Mouse (Mus musculus): ENCODE data around the gene Napepld.
A peak's percentile ranks its signal among the peaks of the same experiment; 100 is the strongest.
"Not testable (repeated sequence)": the region's sequence is repeated elsewhere in the genome, so short reads cannot be mapped to it uniquely, and the experiment has no call there.

Gene Napepld

DNA sequence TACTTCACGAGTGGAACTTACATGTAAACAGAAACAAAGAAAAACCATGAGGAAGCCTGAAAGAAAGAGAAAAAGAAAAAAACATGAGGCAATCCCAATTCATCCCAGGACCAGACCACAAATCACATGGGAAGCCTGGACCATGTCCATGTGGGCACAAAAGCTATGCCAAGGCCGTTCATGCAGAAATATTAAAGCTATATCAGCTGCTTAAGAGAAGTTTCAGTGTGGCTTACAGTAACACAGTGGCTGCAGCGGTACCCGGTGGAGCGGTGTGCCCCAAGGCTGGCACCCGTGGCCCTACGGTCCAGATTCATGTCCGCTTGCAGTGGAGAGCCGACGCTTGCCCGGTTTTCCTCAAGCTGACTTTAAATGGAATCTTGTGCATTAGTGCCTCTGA lies 38.1 kb downstream of the Napepld start:
- no peak for DNase-seq

DNA sequence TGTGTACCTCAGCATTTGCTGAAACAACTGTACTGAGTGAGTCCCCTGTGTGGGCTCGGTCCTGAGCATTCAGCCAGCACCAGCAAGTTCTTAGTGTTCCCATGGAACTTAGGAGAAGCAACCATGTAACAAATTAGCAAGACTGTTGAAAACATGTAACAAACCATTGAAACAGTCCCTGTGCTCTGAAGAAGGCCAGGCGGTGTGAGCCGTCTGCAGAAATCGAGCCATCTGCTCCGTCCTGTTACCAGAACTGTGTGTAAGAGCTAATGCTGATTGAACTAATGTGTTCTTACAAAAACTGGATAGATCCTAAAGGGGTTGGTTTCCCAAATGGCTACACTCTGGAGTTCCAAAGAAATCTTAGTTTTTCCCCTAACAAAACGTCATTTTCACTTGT lies 40.3 kb downstream of the Napepld start:
- DNase-seq = no peak

DNA sequence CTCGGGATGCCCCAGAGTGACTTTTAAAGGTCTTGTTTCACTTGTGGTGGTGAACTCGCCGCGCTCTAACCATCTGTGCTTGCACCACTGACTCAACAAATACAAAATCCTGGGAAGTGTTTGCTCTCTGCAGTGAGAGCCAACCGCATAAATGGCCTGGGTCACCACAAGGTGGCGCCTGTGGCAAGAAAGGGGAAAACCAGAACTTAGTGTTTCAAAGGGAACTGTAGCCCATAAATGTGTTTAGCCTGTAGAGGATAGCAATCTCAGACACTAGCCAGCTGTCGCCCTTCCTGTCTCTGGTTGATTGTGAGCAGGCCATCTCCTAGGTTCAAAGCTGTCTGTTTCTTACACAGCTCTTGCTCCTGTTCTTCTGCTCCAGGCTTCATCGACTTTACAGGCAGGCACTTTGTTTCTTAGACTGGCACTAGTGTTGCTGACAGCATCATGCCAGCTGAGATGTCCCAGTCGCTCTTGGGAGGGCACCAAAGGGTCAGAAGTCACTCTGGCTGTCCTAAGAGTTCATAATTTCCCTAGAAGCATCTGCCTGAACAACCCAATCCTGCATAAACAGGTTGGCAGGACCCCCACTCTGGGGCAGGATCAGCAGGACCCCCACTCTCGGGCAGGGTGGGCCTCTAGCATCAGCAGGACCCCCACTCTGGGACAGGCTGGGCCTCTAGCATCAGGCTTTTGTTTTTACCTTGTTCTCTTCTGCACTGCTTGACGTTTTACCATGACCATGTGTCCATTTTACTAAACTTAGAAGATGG lies 42.4 kb downstream of the Napepld start:
- peak; percentile 89 for DNase-seq

DNA sequence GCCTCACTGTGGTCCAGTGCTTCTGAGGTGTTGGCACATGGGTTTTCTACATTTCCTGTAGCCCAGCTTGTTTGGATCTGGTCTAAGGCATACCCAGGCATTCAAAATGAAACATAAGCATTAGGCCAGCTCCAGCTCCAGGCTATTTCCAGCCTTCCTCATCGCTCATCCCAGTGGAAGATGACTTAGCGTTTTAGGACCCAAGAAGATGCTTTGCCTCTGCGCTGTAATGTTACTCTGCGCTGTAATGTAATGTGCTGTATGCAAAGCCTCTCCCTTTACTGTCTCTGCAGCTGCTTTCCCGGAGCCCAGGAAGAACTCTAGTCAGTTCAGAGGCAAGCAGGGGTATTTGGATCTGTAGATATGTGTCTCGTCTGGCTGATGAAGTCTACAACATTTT lies 43.2 kb downstream of the Napepld start:
- DNase-seq = no peak

DNA sequence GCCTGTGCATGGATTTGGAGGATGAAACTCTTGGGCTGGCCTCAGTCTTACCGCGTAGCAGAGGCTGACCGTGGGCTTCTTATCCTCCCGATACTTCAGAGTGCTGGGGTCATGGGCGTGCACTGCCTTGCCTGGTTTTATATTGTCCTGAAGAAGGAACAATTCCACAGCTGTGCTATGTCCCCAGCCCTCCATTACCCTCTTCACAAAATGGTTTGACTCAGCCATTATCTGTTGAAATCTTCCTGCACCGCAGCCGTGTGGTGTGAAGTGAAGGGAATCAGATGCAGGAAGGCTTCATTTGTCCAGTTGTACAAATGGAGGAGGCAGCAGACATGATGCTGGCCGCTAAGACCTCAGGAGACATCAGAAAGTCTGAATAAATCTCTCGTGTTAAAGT lies 44.3 kb downstream of the Napepld start:
- peak; percentile 62 for DNase-seq

DNA sequence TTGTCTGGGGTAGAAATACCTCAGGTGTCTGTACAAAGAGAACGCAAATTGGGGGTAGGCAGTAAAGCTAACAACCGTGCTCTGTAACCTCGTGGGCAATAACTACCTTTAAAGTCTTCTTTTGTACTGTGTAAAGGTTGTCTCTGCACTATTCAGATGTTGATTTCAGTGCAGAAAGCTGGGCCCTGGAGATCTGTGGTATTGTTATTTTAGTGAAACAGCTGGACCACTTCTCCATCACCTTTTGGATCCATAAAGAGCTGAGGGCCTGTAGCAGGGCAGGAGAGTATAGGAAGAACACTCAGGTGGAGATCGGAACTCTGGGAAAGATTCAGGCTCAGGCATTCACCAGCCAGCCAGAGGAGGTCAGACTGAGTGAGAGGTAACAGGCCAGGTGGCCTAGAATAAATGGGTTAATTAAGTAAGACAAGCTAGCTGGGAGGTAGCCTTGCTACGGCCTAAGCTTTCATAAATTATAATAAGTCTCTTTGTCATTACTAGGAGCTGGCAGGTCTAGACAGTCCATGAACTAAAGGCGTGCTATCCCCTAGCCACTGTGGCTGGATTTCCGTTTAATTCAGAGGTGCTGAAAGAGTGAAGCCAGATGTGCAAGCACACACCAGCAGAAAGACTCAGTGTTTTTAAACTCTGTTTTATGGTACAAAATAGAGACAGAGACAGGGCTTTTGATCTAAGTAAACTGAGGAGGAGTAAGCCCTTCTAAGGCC lies 49.1 kb downstream of the Napepld start:
- peak; percentile 28 for DNase-seq

- no peak for DNase-seq
Observed at GRCm38 (mm10) chr5:21650736-21651135, 50.5 kb downstream of the Napepld start.

GRCm38 (mm10) chr5:21646133-21646491 lies 55.1 kb downstream of the Napepld start:
- no peak for DNase-seq

- DNase-seq = peak; percentile 97
Observed at GRCm38 (mm10) chr5:21645439-21646132, 55.6 kb downstream of the Napepld start, which contains the start of the genes Fbxl13 and Armc10. Gene Fbxl13 (minus strand): TSS chr5:21645634. Gene Armc10 (plus strand): TSS chr5:21645813.

- peak; percentile 34 for DNase-seq
Observed at GRCm38 (mm10) chr5:21644891-21645438, 56.2 kb downstream of the Napepld start.

- DNase-seq = no peak
Observed at GRCm38 (mm10) chr5:21643606-21644005, 57.6 kb downstream of the Napepld start.

GRCm38 (mm10) chr5:21640961-21641360 lies 60.2 kb downstream of the Napepld start:
- peak; percentile 63 for DNase-seq

DNA sequence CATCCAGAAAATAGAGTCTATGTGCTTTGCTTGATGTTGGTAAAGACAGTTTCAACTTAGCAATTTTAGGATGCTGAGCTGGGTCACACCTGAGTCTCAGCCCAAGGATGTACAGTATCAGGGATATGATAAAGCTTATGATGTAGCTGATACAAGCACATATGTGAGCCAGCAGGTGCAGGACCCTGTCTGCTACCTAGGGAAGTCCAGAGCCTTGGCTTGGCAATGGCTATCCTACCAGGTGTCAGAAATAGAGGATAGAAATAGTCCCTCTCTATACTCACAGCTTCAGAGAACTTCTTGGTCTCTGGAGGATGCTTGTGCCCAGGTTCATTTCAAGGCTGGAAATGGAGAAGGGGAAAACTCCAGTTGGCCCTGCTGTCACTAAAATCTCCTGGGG lies 75.3 kb downstream of the Napepld start:
- DNase-seq = no peak

DNA sequence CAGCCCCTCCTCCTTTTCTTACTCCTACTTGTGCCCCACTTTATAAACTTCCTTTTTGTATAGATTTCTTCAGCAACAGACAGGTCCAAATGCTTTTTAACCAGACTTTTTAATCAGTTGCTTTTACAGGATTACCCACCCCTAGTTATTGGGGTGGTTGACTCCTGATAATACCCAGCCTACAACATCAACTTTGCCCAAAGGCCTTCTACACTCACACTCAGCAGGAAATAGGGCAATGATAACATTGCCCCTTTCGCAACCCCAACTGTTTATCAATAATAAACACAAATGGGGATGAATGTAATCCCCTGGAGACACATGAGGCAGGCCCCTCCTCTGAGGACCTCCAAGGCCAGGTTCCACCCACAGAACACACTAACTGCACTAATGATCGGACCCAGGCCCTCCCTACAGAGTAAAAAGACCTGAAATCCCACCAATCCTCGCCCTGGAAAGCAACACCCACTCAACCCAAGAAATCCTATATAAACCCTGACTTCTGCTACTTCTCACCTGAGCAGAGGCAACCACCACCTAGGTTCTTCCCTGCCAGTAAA lies 84.7 kb downstream of the Napepld start:
- no peak for DNase-seq

DNA sequence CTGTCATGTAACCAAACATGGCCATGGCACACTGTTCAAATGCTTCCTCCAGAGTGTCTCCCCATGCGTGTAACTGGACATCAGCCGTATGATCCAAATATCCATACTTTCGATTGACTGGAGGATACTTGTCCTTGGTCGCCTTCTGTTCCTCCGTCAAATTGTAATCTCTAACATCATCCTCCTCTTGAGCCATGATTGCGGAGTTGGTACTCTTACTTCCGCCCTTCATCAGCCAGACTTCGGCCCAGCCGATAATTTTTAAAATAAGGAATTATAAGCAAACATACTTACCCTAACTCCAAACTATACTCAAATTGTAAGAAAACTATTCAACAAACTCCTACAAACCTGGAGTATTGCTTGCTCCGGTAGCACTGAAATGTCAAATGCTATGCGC lies 86.9 kb downstream of the Napepld start:
- DNase-seq = not testable (repeated sequence)
